Mouse (Mus musculus) heart, adult 2 months (tissue): ENCODE measurements around the gene Rnf39. TPM values are rescaled to one million over a fixed set of nuclear protein-coding genes. Genes with fewer than 3 reads are reported as not detected.
A peak's percentile ranks its signal among the peaks of the same experiment; 100 is the strongest.

Experiments used
- DNase-seq, 2 experiments: peaks; one replicate each; pipeline ENCODE4 v3.0.0; 2021
- H3K27ac ChIP-seq: fragments of 200-600 bp; 2 replicates; pipeline ENCODE4 v1.8.1; 2022
- H3K27me3 ChIP-seq: fragments of 200-500 bp; 2 replicates; pipeline ENCODE4 v1.6.1; 2012; ENCODE audit warnings: mild to moderate bottlenecking, low read length, inconsistent platforms, mixed read lengths; ENCODE audit not compliant: control insufficient read depth, insufficient read depth
- H3K36me3 ChIP-seq: fragments of 200-500 bp; 2 replicates; pipeline ENCODE4 v1.6.1; 2012; ENCODE audit warnings: low read length, inconsistent platforms; ENCODE audit not compliant: control insufficient read depth, insufficient read depth
- H3K4me1 ChIP-seq: fragments of 200-500 bp; 2 replicates; pipeline ENCODE4 v1.6.1; 2011; ENCODE audit warnings: low read length; ENCODE audit not compliant: control insufficient read depth, insufficient read depth
- H3K4me3 ChIP-seq: fragments of 200-600 bp; 2 replicates; pipeline ENCODE4 v1.8.1; 2022
- H3K79me2 ChIP-seq: fragments of 200-500 bp; replicated peaks from 2 replicates; pipeline ENCODE4 v1.6.1; 2012; ENCODE audit warnings: mild to moderate bottlenecking, inconsistent platforms, low read length, moderate library complexity, mixed read lengths; ENCODE audit not compliant: control insufficient read depth, insufficient read depth
- H3K9ac ChIP-seq: fragments of 200-500 bp; 2 replicates; pipeline ENCODE4 v1.6.1; 2012; ENCODE audit warnings: low read depth, mild to moderate bottlenecking, control low read depth, inconsistent platforms, low read length, mixed read lengths
- CTCF ChIP-seq: fragments of 200-600 bp; IDR thresholded peaks from 2 replicates; pipeline ENCODE4 v1.8.1; 2022; ENCODE audit warnings: antibody characterized with exemption, mild to moderate bottlenecking, moderate library complexity
- EP300 ChIP-seq: fragments of 200-500 bp; IDR thresholded peaks from 2 replicates; pipeline ENCODE4 v1.6.1; 2011; ENCODE audit warnings: low read depth, low read length, control low read depth; ENCODE audit not compliant: insufficient read depth
- POLR2A ChIP-seq: fragments of 200-500 bp; IDR thresholded peaks from 2 replicates; pipeline ENCODE4 v1.6.1; 2011; ENCODE audit warnings: mild to moderate bottlenecking, low read depth, low read length, control low read depth; ENCODE audit not compliant: insufficient read depth
- WGBS: fragments of 180-500 bp; shearing (Covaris S2); methylation state at CpG from one replicate; pipeline ENCODE4 v1.1.7; 2018; 5-methylcytosine and 5-hydroxymethylcytosine counted together
- intact Hi-C: fragments of 180-260 bp; cut with DNase I; formaldehyde crosslinking; loops from one replicate; pipeline ENCODE4 v1.15.1; 2025
- polyA plus RNA-seq: library from polyadenylated mRNA; depleted of rRNA; stranded (reverse); fragments of >200 nt; gene quantifications from 2 replicates; pipeline ENCODE4 v1.2.3, GENCODE M21; 2012
- total RNA-seq, 2 experiments: library from RNA; stranded (reverse); gene quantifications; 2 replicates each; pipeline ENCODE4 v1.2.3; 2021

Rnf39 gene
- total and polyA plus RNA-seq, 3 experiments = 0.77 to 1.00 (median 0.81) TPM

DNA sequence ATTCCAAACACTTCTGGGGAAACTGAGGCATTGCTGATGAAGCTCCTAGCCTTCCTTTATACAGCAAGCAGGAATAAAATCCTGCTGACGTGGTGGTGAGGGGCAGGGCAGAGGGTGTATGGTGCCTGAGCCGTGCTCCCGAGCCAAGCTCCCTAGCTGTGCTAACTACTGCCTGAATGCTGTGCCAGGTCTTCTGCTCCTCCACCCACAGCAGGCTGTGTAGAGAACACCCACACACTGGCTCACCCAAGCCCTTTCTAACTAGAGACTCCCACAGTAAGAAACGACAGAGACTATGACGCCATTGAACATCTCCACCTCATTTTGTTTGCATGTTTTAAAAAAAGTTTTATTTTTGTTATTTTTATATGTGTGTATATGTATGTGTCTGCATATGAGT, 42.7 kb upstream of the Rnf39 start:
- Histone ChIP-seq H3K79me2 (no peaks in the 10 kb centered on the region), H3K27me3 (no peaks in the 10 kb centered on the region), H3K27ac (no peak overlapping the region), H3K4me1 (no peaks in the 10 kb centered on the region), H3K4me3 (no peak overlapping the region), H3K9ac (no peak overlapping the region), H3K36me3 (no peaks in the 10 kb centered on the region)
- TF ChIP-seq POLR2A (no peak), EP300 (no peak), CTCF (no peak)
- no peak for DNase-seq
- 67% methylated on average over 5 of the region's 5 CpGs for WGBS
- intact Hi-C loops = no loop called here

DNA sequence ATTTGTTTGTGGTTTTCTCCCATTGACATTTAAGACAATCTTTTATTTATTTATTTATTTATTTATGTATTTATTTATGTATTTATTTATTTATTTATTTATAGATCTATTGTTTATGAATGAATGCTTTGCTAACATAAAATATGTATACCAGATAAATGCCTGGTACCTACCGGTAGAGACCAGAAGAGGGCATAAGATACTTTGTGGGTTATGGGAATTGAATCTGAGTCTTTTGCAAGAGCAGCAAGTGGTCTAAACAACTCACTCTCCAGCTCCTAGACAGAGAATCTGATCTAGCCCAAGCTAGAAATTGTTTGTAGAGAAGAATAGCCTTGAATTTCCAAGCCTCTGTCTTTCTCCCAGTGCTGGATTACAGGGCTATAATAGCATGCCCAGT, 42.0 kb upstream of the Rnf39 start:
- Histone ChIP-seq H3K27me3 (no peaks in the 10 kb centered on the region), H3K36me3 (no peaks in the 10 kb centered on the region), H3K79me2 (no peaks in the 10 kb centered on the region), H3K4me1 (no peaks in the 10 kb centered on the region), H3K4me3 (no peak overlapping the region), H3K27ac (no peak overlapping the region), H3K9ac (no peak overlapping the region)
- no peak for DNase-seq
- WGBS = 25% methylated on average over 1 of the region's 1 CpGs
- intact Hi-C loops = no loop called here
- TF ChIP-seq EP300 = no peak
- peak; percentile 47 for TF ChIP-seq CTCF

DNA sequence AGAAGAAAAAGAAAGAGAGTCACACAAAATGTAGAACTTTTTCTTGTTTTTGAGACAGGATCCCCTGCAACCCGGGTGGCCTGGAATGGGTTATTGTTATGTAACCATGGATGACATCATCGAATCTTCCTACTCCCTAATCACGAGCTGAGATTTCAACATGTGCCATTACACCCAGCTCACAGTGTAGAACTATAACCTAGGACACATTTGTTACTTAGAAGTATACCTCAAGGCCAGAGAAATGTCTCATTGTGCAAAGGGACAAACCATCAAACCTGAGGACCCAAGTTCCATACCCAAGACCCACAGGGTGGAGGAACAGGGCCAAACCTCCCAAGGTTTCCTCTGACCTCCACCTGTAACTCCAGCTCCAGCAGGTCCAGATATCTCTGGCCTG, 39.1 kb upstream of the Rnf39 start:
- DNase-seq = no peak
- intact Hi-C loops = no loop called here
- no peak overlapping the region for H3K27ac ChIP-seq
- H3K4me1 ChIP-seq = no peaks in the 10 kb centered on the region
- H3K9ac ChIP-seq = no peak overlapping the region
- H3K27me3 ChIP-seq = no peaks in the 10 kb centered on the region
- no peak overlapping the region for H3K4me3 ChIP-seq
- TF ChIP-seq CTCF (no peak), EP300 (no peak), POLR2A (no peak)
- WGBS = 49% methylated on average over 3 of the region's 3 CpGs
- H3K79me2 ChIP-seq = no peaks in the 10 kb centered on the region
- H3K36me3 ChIP-seq = no peaks in the 10 kb centered on the region

DNA sequence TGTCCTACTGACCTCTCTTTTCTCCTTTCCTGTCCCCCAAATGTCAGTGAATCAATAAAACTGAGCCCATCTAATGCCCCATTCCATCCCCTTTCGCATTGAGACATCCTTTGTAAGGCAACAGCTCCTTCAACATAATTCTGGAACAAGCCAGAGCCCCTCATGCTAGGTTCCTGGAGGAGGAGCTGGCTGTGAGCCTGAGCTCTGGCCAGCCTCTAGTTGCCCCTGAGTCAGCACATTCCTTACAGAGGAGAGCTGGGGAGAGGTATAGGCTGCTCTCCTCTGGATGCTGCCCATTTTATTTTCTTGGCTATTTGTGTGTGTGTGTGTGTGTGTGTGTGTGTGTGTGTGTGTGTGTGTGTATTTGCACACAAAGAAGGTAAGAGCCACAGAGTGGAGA, 34.5 kb upstream of the Rnf39 start:
- no peak overlapping the region for H3K27ac ChIP-seq
- no peaks in the 10 kb centered on the region for H3K36me3 ChIP-seq
- H3K9ac ChIP-seq = no peak overlapping the region
- 30% methylated on average over 1 of the region's 1 CpGs for WGBS
- TF ChIP-seq CTCF (no peak), POLR2A (no peak), EP300 (no peak)
- no peak for DNase-seq
- H3K4me1 ChIP-seq = no peaks in the 10 kb centered on the region
- H3K4me3 ChIP-seq = no peak overlapping the region
- no peaks in the 10 kb centered on the region for H3K79me2 ChIP-seq
- intact Hi-C loops = no loop called here
- no peaks in the 10 kb centered on the region for H3K27me3 ChIP-seq

DNA sequence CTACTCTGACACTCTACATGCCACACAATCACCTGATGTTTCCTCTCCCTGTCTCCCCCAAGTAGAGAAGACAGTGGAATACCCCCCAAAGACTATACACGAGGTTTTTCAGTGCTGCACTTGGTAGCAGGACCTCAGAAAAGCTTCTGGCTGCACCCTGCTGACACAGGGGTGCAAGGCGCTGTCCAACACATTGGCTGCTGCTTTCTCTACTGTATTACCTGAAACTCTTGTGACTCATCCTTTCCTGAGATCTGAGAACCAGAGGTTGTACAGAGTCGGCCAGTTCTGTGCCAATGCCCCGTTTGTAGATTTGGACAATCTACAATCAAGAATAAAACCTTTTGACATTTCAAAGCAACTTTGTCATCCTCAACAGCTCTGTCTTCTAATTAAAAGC, 32.9 kb upstream of the Rnf39 start:
- intact Hi-C loops = no loop called here

DNA sequence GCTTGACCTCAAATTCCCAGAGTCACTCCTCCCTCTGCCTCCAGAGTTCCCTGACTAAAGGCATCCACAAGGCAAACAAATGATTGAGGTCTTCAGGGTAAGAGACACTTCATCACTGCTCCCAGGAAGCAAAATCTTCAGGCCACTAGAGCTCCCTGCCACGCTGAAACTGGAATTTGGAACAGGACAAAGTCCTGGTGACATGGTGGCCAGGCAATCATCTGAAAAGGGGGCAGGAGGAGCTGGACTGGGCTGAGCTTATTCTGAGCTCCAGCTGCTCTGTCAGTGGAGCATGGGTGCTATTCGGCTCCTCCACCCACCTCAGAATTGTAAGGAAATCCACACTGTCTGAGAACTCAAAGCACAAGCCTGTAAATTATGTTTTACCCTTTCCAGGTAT, 30.7 kb upstream of the Rnf39 start:
- DNase-seq = no peak
- Histone ChIP-seq H3K9ac (no peak overlapping the region), H3K4me1 (no peaks in the 10 kb centered on the region), H3K4me3 (no peak overlapping the region), H3K36me3 (no peaks in the 10 kb centered on the region), H3K27me3 (no peaks in the 10 kb centered on the region), H3K79me2 (no peaks in the 10 kb centered on the region), H3K27ac (no peak overlapping the region)
- 55% methylated on average over 2 of the region's 2 CpGs for WGBS
- intact Hi-C loops = loop anchor here (1.0 kb wide), 1 partner anchor 20 kb away; no protein-coding TSS in a partner anchor
- no peak for TF ChIP-seq POLR2A
- TF ChIP-seq EP300 = no peak
- TF ChIP-seq CTCF = no peak

More for the DNA sequence above, 32.9 kb upstream of the Rnf39 start:
- Histone ChIP-seq H3K4me1 (no peaks in the 10 kb centered on the region), H3K27ac (no peak overlapping the region), H3K4me3 (no peak overlapping the region), H3K9ac (no peak overlapping the region), H3K79me2 (no peaks in the 10 kb centered on the region), H3K27me3 (no peaks in the 10 kb centered on the region), H3K36me3 (no peaks in the 10 kb centered on the region)
- 46% methylated on average over 4 of the region's 4 CpGs for WGBS
- TF ChIP-seq POLR2A (no peak), EP300 (no peak), CTCF (no peak)
- DNase-seq = no peak
